Mouse (Mus musculus): Measurements from ENCODE around the gene Hist1h1a.
A peak's percentile ranks its signal among the peaks of the same experiment; 100 is the strongest.
"Not testable (repeated sequence)": the region's sequence is repeated elsewhere in the genome, so short reads cannot be mapped to it uniquely, and the experiment has no call there.

Gene Hist1h1a

DNA sequence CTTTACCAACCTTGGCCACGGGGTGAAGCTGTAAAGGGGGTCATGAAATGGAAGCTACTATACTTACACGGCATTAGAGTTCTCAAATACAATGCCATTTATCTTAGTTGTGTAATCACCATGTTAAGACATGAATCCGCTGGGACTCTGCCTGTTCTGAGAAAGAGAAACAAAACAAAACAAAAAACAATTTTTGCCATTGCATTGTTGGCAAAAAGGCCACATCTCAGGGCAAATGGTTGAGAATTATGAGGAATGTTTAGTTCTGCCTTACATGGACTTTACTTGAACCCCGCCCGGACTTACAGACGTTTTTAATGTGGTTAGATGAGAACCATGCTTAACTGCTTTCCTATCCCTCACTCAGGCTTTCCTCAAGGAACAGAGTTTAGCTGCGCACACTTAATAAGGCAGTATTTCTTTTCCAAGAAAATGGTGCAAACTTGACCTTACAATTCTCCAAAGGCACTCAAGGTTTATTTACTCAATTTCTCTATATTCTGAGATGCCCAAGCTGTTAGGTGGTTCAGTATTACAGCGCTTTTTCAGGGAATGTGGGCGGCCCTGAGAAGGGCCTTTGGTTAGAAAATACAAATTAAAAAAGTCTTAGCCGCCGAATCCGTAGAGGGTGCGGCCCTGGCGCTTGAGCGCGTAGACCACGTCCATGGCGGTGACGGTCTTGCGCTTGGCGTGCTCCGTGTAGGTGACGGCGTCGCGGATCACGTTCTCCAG, 3.1 kb upstream of the Hist1h1a start:
- DNase-seq = peak; percentile 46 to 58

DNA sequence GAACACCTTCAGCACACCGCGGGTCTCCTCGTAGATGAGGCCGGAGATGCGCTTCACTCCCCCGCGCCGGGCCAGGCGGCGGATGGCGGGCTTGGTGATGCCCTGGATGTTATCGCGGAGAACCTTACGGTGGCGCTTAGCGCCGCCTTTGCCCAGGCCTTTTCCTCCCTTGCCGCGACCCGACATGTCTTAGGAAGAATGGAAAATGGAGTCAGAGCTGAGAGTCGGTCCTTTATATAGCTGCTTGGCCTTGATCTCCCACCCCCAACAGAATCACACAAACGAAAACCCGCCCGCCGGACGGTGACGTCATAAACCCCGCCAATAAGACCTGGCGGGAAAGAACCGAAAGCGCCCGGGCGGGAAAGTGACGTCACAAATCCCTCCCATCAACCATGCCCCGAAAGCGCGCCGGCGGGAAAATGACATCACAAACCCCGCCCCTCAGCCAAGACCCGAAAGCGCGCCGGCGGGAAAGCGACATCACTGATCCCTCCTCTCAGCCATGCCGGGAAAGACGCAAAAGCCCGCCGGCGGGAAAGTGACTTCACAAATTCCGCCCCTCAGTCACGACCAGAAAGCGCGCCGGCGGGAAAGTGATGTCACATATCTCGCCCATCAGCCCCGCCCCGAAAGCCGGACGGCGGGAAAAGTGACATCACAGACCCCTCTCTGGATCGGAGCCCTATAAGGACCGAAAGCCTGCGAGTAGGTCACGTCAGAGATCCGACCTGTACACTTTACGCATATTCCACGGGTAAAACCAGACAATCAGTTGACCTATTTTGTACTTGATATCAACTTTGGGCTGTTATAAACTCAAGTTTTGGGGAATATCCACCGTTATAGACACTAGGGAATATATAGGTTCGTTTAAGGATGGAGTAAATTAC, 2.2 kb upstream of the Hist1h1a start, which contains the start of gene Hist1h4a:
TSS of gene Hist1h4a (minus strand) at position 259 of the 893 bp plus-strand sequence.
- DNase-seq = peak; percentile 99

DNA sequence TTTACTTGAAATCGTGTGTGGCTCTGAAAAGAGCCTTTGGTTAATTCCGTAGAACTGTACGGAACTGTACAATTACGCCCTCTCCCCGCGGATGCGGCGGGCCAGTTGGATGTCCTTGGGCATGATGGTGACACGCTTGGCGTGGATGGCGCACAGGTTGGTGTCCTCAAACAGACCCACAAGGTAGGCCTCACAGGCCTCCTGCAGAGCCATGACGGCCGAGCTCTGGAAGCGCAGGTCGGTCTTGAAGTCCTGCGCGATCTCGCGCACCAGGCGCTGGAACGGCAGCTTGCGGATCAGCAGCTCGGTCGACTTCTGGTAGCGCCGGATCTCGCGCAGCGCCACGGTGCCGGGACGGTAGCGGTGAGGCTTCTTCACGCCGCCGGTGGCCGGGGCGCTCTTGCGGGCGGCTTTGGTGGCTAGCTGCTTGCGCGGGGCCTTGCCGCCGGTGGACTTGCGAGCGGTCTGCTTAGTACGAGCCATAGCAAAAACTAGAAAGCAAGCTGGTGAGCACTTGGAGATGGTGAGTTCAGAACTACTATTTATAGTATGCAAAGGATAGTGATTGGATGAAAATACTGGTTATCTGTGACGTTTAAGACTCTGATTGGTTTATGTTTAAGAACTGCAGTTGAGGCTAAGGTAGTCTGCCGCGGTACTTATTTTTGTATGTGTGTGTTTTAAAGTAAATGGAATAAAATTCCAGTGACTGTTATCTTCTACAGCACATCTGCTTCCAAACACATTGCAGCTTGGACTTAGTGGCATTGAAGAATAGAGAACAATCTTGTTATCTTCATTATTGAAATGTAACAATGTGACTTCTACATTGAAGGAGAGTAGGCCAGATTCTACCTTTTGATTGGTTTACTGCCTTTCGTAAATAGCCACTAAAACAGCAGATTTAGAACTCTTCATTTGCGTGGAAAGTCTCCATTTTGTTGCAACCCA, 1.3 kb upstream of the Hist1h1a start, which contains the start of gene Hist1h3a:
TSS of gene Hist1h3a (minus strand) at position 516 of the 951 bp plus-strand sequence.
- peak; percentile 76 for DNase-seq

DNA sequence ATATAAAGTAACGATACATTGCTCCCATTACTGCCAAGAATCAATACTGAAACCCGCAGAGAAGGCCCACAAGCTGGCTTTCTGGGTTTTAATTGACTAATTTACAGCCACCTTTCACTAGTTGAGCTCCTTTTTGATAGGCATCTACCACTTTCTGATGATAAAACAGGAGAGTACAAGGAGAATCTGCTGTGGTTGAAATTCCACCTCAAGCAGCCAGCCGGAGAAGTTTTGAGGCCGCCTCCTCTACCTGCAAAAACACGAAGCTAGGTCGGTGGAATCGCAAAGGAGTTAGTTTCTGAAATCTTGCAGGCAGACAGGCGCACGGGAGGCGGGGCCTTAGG, 252 bp upstream of the Hist1h1a start:
- DNase-seq = no peak

DNA sequence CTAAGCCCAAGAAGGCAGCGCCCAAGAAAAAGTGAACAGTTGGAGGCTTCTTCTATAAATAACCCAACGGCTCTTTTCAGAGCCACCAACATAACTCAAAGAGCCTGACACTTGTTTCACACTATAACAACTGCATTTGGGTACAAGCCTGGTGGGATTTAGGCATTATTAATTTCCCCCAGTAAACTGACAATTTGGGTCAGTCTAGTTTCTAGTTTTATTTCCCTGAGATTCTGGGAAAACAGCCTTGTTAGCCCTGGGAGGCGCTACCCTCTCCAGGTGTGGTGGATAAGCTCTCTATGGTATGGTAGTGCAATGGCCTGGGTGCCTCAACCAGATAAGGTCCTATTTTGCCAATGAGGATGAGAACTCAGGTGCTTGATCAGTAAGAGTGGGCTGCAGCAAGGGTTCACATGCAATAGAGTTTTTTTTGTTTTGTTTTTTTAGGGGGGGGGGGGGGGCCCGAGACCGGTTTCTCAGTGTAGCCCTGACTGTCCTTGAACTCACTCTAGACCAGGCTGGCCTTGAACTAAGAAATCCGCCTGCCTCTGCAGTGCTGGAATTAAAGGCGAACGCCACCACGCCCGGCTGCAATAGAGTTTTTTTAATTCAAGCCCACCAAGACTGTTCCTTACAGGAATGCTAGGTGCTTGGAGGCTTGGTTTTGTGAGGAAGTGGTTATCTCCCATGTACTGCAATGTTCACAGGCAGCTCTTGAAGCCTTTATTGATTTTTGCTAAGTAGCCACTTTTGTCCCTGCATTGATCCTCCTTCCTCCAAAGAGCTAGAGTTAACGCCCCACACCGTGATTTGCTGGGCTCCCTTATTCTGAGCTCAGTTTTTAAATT, 1.1 kb downstream of the Hist1h1a start:
- DNase-seq = no peak

DNA sequence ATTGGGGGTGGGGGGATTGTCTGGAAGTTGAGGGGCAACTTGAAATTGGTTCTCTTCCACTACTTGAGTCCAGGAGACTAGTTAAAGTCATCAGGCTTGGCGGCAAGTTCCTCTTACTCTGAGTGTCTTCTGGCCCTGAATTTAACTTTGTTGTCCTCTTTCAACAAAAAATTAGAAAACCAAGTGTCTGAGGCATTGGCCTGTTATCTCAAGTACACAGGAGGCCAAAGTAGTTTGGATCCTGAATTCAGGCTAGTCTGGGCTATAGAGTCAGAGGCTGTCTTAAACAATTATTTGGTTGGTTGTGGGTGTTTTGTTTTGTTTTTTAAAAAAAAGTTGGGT, 1.7 kb downstream of the Hist1h1a start:
- DNase-seq = no peak

DNA sequence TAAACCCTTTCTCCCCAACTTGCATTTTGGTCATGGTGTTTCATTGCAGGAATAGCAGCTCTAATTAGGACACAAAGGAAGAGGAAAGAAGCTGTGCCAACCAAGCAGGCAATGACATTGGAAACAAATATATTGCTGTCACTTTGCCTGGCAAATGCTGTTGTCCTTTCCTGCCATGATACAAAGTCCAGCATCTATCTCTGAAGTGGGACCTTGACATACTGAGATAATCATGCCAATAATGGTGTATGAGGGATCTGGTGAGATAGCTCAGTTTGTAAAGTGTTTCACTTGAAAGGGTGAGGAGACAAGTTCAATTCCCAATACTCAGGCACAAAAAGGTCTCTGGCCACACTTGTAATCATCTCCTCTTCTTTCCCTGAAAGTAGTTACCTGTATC, 3.3 kb downstream of the Hist1h1a start:
- no peak for DNase-seq

DNA sequence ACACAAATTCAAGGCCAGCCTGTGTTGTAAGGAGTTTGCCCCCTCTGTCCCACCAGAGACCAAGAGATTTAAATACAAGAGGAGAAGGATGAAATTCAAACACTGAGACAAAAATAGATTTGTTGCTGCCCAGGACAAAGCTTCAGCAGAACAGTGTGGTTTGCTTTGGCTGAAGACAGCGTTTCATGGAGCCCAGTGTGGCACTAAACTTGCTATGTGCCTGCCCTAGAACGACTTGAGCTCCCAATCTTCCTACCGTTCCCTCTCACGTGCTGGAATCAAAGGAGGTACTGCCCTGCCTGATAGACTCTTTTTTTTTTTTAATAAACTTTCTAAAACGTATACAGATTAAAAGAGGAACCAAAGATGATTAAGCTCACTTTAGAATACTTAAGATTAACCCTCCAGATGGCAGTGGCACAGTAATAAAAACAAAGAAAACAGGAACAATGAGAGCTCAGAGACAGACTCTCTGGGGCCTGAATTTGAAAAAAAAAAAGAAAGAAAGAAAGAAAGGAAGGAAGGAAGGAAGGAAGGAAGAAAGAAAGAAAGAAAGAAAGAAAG, 5.5 kb downstream of the Hist1h1a start:
- DNase-seq = no peak

DNA sequence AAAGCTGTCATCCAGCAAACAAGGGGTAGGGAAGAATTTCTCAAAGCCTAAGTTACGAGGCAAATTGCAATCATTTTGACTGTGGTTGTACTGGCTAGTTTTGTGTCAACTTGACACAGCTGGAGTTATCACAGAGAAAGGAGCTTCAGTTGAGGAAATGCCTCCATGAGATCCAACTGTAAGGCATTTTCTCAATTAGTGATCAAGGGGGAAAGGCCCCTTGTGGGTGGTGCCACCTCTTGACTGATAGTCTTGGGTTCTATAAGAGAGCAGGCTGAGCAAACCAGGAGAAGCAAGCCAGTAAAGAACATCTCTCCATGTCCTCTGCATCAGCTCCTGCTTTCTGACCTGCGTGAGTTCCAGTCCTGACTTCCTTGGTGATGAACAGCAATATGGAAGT, 6.1 kb downstream of the Hist1h1a start, which contains the start of gene Trim38:
TSS of gene Trim38 (plus strand) at position 301 of the 400 bp plus-strand sequence.
- DNase-seq = not testable (repeated sequence)

DNA sequence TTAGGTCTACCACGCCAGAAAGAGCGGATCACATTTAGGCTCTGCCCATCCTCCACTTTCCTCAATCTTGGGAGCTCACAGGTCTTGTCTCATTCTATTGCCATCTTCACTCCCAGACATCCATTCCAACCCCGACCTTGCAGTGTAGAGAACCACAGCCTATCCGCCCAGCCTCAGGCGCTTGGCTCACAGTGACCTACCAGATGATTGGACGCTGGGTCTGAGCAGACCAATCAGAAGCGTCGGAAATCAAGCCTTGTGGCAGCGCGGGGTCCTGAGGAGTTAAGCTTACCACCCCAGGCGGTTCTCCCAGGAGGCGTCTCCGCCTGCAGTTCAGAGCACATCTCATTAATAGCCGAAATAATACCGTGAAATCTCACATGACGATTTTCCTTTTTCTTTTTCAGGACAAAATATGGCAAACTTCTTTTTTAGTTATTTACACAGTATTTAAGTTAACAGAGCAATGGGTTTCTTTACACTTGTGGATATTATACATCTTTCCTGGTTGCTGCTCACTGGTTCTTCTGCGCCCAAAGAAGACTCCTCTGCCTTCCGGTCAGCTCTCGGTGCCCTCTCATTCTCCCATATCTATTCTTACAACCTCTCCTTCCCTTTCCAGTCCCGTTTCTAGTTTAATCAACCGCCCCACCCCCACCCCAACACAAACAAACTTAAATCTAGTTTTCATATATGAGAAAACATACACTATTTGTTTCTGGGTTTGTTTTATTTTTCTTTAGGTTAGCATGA, 9.3 kb downstream of the Hist1h1a start:
- DNase-seq = no peak

DNA sequence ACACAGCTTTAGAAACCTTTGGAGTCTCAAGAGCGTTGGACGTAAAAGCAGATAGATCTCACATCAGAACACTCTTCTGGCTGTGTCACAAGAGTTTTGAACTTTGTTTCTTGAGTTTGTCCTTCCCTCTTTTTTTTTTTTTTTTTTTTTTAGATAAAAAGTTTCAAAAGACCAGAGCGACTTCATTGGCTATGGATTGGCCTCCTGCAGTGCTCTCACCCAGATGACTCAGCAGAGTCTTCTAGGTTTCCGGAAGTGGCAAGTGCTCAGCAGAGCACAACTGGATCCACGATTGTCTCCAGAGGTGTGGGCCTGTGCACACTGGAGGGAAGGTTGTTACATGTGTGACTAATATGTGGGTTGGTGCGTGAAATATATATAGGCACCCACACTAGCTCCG, 14.9 kb downstream of the Hist1h1a start:
- DNase-seq = no peak

DNA sequence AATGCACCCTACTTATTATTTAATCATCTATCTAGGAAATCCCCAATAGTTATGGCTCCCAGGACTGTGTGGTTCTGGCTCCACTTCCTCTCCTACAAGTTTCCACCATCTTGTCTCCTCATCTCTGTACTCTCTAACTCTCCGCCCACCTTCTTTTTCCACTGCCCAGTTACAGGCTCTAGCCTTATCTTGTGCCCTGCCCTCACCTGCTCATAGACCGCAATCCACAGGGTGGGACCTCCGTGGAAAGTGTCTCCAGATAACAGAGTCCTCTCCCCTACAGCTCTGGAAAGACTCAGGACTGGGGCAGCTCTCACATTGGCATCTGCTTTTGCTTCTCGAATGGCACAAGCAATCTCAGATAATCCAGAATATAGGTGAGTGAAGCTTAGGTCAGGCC, 15.6 kb downstream of the Hist1h1a start:
- DNase-seq = no peak

DNA sequence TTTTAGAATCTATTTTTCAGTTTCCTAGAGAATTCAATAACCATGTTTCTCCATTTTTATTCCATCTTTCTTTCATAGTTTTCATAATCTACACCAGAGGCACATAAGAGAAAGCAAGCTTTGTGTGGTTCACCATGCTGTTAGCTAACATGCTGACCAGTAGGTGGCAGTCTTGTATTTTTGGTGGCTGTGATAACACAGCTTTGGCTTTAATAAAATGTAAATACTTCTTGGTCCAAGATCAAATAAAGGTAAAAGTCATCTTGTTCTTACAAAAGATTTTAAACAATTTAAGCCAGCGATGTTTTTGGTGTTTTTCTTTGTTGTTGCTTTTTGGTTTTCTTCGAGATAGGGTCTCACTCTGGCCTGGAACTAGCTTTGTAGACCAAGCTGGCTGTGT, 29.1 kb downstream of the Hist1h1a start:
- DNase-seq = peak; percentile 63 to 69

DNA sequence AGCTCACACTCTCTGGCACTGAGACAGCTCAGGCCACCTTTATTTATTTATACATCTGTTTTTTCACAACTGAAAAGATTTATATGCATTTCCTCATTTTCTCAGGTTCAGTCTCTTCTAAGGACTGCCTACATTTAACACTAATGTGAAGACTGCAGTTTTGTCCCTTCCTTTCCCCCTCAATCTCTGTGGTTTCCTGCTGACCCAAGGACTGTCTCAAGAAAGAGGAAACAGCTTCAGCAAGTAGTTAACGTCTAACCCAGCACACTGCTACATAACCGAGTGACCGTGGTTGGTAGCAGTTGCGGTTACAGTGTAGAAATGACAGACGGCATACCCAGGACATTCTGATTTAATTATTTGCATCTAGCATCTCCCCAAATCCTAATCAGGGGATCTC, 35.9 kb downstream of the Hist1h1a start:
- peak; percentile 30 to 32 for DNase-seq

DNA sequence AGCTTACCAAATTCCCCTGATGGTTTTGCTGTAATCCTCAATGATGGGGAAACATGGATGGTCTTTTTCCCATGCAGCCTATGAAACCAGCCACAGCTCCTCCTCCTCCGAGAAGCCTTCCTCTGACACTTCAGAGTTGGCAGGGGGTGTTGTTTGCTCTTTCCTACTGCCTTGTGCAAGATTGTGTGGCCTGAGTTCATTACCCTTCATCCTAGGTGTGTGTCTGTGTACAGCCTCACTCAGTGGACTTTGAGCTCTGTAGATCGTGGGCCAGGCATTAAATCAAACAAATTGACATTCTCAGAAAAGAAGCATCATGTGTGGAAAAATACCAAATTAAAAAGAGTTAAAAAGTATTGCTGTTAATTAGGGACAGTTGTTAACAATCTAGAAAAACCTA, 41.1 kb downstream of the Hist1h1a start:
- DNase-seq = no peak

DNA sequence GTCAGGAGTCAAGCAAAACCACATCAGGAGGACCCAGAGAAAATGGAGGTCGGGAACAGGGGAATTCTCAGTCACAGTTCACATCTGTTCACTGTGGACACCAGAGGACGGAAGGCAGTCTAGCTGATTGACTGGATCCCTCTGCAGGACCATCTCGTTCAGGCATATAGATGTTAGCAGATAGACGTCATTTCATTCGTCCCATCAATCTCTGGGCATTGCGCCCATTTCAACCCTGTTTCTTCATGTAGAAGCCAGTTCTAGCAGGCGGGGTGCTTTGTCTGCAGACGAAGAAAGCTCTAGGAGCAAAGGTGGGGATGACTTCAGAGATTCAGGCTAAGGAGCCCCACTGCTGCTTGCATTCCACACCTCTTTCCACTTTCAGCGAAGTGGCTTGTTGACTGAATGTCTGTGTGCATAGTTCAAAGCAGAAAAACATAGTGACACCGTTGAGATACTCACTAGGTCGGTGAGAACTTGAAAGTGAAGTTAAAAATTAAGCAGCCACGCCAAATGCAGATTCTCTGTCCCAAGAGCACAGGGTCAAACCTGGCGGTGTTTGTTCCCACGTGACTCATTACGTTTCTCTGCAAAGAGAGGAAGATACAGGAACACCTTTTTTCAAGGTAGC, 43.1 kb downstream of the Hist1h1a start, which contains the start of gene Slc17a2:
TSS of gene Slc17a2 (plus strand) at position 572 of the 631 bp plus-strand sequence.
- DNase-seq = no peak

Data from B cell, adult 2 months (primary cell).